Mouse (Mus musculus) megakaryocyte, embryonic 14.5 days (primary cell): Measurements from ENCODE around the gene Lmbr1. TPM values are rescaled to one million over a fixed set of nuclear protein-coding genes. Genes with fewer than 3 reads are reported as not detected.
"Not testable (repeated sequence)": the region's sequence is repeated elsewhere in the genome, so short reads cannot be mapped to it uniquely, and the experiment has no call there.

Experiments
- H3K27me3 ChIP-seq: replicated peaks from 2 replicates; pipeline ENCODE3; 2012; ENCODE audit warnings: inconsistent platforms
- H3K36me3 ChIP-seq: replicated peaks from 2 replicates; pipeline ENCODE3; 2012; ENCODE audit warnings: low read length, inconsistent platforms, mixed read lengths
- H3K4me1 ChIP-seq: 2 replicates; pipeline ENCODE4 v1.6.1; 2012; ENCODE audit warnings: inconsistent platforms
- H3K4me3 ChIP-seq: replicated peaks from 2 replicates; pipeline ENCODE3; 2012; ENCODE audit warnings: moderate library complexity, mild to moderate bottlenecking, inconsistent platforms
- H3K9me3 ChIP-seq: 2 replicates; pipeline ENCODE4 v1.6.1; 2012; ENCODE audit warnings: inconsistent platforms
- FLI1 ChIP-seq: IDR thresholded peaks from 2 replicates; pipeline ENCODE4 v1.6.1; 2012; ENCODE audit warnings: low read length, inconsistent platforms, mixed read lengths
- GATA1 ChIP-seq: IDR thresholded peaks from 3 replicates; pipeline ENCODE4 v1.6.1; 2012; ENCODE audit warnings: mixed read lengths, low read length, inconsistent platforms, borderline replicate concordance
- polyA plus RNA-seq: library from polyadenylated mRNA; stranded (reverse); fragments of >175 nt; gene quantifications from 2 replicates; pipeline ENCODE4 v1.2.3, GENCODE M21; 2012; ENCODE audit warnings: low replicate concordance; ENCODE audit not compliant: insufficient read depth

Lmbr1 gene
- 0.41 TPM in 1 of 2 replicates, not detected in the other for polyA plus RNA-seq

- Histone ChIP-seq H3K36me3 (no peaks in the 10 kb centered on the region), H3K4me3 (peak within 1 kb of the TSS; percentile 98), H3K4me1 (peaks cover 19% of the 10 kb centered on the region), H3K27me3 (peaks cover 13% of the 10 kb centered on the region), H3K9me3 (0 out of 2 replicates have a peak, but pooled peaks cover 4% of the 10 kb centered on the region)
- TF ChIP-seq FLI1 (no peak), GATA1 (no peak)
These were observed at the start of gene Lmbr1 for GRCm38 (mm10) chr5:29378298-29379036. Lmbr1 (minus strand) TSS chr5:29378390.

- H3K4me1 ChIP-seq, H3K4me3 ChIP-seq, H3K36me3 ChIP-seq, H3K9me3 ChIP-seq: not testable (repeated sequence)
- peaks cover 27% of the 10 kb centered on the region for H3K27me3 ChIP-seq
These were observed 45.1 kb upstream of the Lmbr1 start for GRCm38 (mm10) chr5:29423330-29423729.

- peaks cover 10% of the 10 kb centered on the region for H3K27me3 ChIP-seq
- no peaks in the 10 kb centered on the region for H3K36me3 ChIP-seq
- no peak overlapping the region for H3K4me3 ChIP-seq
- TF ChIP-seq FLI1 (no peak), GATA1 (no peak)
- H3K4me1 ChIP-seq, result no peaks in the 10 kb centered on the region
- peaks cover 8% of the 10 kb centered on the region for H3K9me3 ChIP-seq
These were observed 34.9 kb upstream of the Lmbr1 start for GRCm38 (mm10) chr5:29413041-29413440.

GRCm38 (mm10) chr5:29410854-29411253 lies 32.7 kb upstream of the Lmbr1 start:
- TF ChIP-seq GATA1, result no peak
- TF ChIP-seq FLI1, result no peak
- Histone ChIP-seq H3K36me3 (no peaks in the 10 kb centered on the region), H3K4me1 (no peaks in the 10 kb centered on the region), H3K27me3 (peaks cover 6% of the 10 kb centered on the region), H3K9me3 (no peaks in the 10 kb centered on the region), H3K4me3 (no peak overlapping the region)

- no peak overlapping the region for H3K4me3 ChIP-seq
- peaks cover 17% of the 10 kb centered on the region for H3K27me3 ChIP-seq
- peaks cover 14% of the 10 kb centered on the region for H3K9me3 ChIP-seq
- 0 out of 2 replicates have a peak, but pooled peaks cover 3% of the 10 kb centered on the region for H3K4me1 ChIP-seq
- H3K36me3 ChIP-seq, result no peaks in the 10 kb centered on the region
- TF ChIP-seq FLI1 (no peak), GATA1 (no peak)
These were observed 20.2 kb upstream of the Lmbr1 start for GRCm38 (mm10) chr5:29398427-29398826.

- H3K4me1 ChIP-seq, result peaks cover 21% of the 10 kb centered on the region
- H3K36me3 ChIP-seq, result no peaks in the 10 kb centered on the region
- peaks cover 29% of the 10 kb centered on the region for H3K27me3 ChIP-seq
- TF ChIP-seq FLI1 (no peak), GATA1 (no peak)
- H3K4me3 ChIP-seq, result no peak overlapping the region
- H3K9me3 ChIP-seq, result no peaks in the 10 kb centered on the region
These were observed 11.0 kb upstream of the Lmbr1 start for GRCm38 (mm10) chr5:29388944-29389765.

- Histone ChIP-seq H3K4me1 (peaks cover 21% of the 10 kb centered on the region), H3K9me3 (no peaks in the 10 kb centered on the region), H3K27me3 (peaks cover 26% of the 10 kb centered on the region), H3K36me3 (no peaks in the 10 kb centered on the region), H3K4me3 (no peak overlapping the region)
- TF ChIP-seq FLI1 (no peak), GATA1 (no peak)
These were observed 10.2 kb upstream of the Lmbr1 start for GRCm38 (mm10) chr5:29388181-29388943.

GRCm38 (mm10) chr5:29387591-29387990 lies 9.4 kb upstream of the Lmbr1 start:
- H3K27me3 ChIP-seq, result peaks cover 23% of the 10 kb centered on the region
- no peak overlapping the region for H3K4me3 ChIP-seq
- no peaks in the 10 kb centered on the region for H3K36me3 ChIP-seq
- TF ChIP-seq FLI1, result no peak
- no peak for TF ChIP-seq GATA1
- H3K4me1 ChIP-seq, result peaks cover 21% of the 10 kb centered on the region
- no peaks in the 10 kb centered on the region for H3K9me3 ChIP-seq

GRCm38 (mm10) chr5:29382776-29383175 lies 4.6 kb upstream of the Lmbr1 start:
- Histone ChIP-seq H3K9me3 (no peaks in the 10 kb centered on the region), H3K4me3 (no peak overlapping the region), H3K27me3 (peaks cover 22% of the 10 kb centered on the region), H3K4me1 (peaks cover 18% of the 10 kb centered on the region), H3K36me3 (no peaks in the 10 kb centered on the region)
- TF ChIP-seq FLI1, result no peak
- no peak for TF ChIP-seq GATA1

- H3K27me3 ChIP-seq, result peaks cover 15% of the 10 kb centered on the region
- no peak overlapping the region for H3K4me3 ChIP-seq
- H3K4me1 ChIP-seq, result peaks cover 19% of the 10 kb centered on the region
- H3K36me3 ChIP-seq, result no peaks in the 10 kb centered on the region
- TF ChIP-seq GATA1, result no peak
- no peak for TF ChIP-seq FLI1
- no peaks in the 10 kb centered on the region for H3K9me3 ChIP-seq
These were observed 1.9 kb upstream of the Lmbr1 start for GRCm38 (mm10) chr5:29380091-29380490.
